Mouse (Mus musculus) liver, embryonic 14.5 days (tissue): ENCODE measurements around the gene Serpine2. TPM values are rescaled to one million over a fixed set of nuclear protein-coding genes. Genes with fewer than 3 reads are reported as not detected.
A peak's percentile ranks its signal among the peaks of the same experiment; 100 is the strongest.

Experiments
- ATAC-seq: fragments of 200-750 bp; cut with Nextera tagmentation; 2 replicates; pipeline ENCODE4 v1.8.0; 2017; ENCODE audit warnings: moderate number of reproducible peaks, mild to moderate bottlenecking, moderate library complexity; ENCODE audit not compliant: insufficient read depth
- DNase-seq, 3 experiments: peaks; one replicate each; pipeline ENCODE4 v3.0.0-alpha.2; 2012 to 2013; ENCODE audit warnings: low read depth in 3 of 3, low spot score in 3 of 3
- H3K27ac ChIP-seq: fragments of 300-500 bp; sonication (generic); 2 replicates; pipeline ENCODE4 v1.5.1; 2014; ENCODE audit warnings: moderate library complexity, mild to moderate bottlenecking, control low read depth, inconsistent platforms
- H3K27me3 ChIP-seq: fragments of 300-500 bp; sonication (generic); 2 replicates; pipeline ENCODE4 v1.6.1; 2014; ENCODE audit warnings: mild to moderate bottlenecking, low read length, moderate library complexity; ENCODE audit not compliant: control insufficient read depth, insufficient read depth
- H3K36me3 ChIP-seq: fragments of 300-500 bp; sonication (generic); replicated peaks from 2 replicates; pipeline ENCODE4 v1.6.1; 2014; ENCODE audit warnings: low read depth; ENCODE audit not compliant: control insufficient read depth, insufficient read depth
- H3K4me1 ChIP-seq, 2 experiments: fragments of 200-500 bp in 1 of 2; fragments of 300-500 bp in 1 of 2; sonication (generic) in 1 of 2; replicated peaks; 2 replicates each; pipeline ENCODE4 v1.6.1; 2012 to 2014; ENCODE audit warnings: antibody characterized with exemption in 1 of 2, inconsistent platforms in 1 of 2, low read length in 1 of 2; ENCODE audit not compliant: control insufficient read depth in 2 of 2, insufficient read depth in 2 of 2
- H3K4me2 ChIP-seq: fragments of 300-500 bp; sonication (generic); 2 replicates; pipeline ENCODE4 v1.6.1; 2014; ENCODE audit warnings: low read depth, mild to moderate bottlenecking, control low read depth, moderate library complexity
- H3K4me3 ChIP-seq, 2 experiments: fragments of 200-500 bp in 1 of 2; fragments of 300-500 bp in 1 of 2; sonication (generic) in 1 of 2; 2 replicates each; pipeline ENCODE4 v1.5.1; 2012 to 2014; ENCODE audit warnings: low read depth in 2 of 2, low read length in 2 of 2, mild to moderate bottlenecking in 2 of 2, control low read depth in 1 of 2, inconsistent platforms in 1 of 2, moderate library complexity in 1 of 2; ENCODE audit not compliant: insufficient read depth in 1 of 2
- H3K9ac ChIP-seq: fragments of 300-500 bp; sonication (generic); replicated peaks from 2 replicates; pipeline ENCODE4 v1.6.1; 2014; ENCODE audit warnings: mild to moderate bottlenecking, control low read depth, moderate library complexity
- H3K9me3 ChIP-seq: fragments of 300-500 bp; sonication (generic); 2 replicates; pipeline ENCODE4 v1.6.1; 2016; ENCODE audit warnings: low read length, mixed read lengths; ENCODE audit not compliant: control insufficient read depth
- CTCF ChIP-seq: IDR thresholded peaks from 2 replicates; pipeline ENCODE4 v1.5.1; 2016; ENCODE audit warnings: antibody characterized with exemption, low read depth, control low read depth
- EP300 ChIP-seq: IDR thresholded peaks from 2 replicates; pipeline ENCODE4 v1.6.1; 2016; ENCODE audit warnings: antibody characterized with exemption, low read depth
- WGBS: fragments of 180-500 bp; shearing (Covaris S2); extraction: QIAGEN DNeasy Blood & Tissue Kit; methylation state at CpG from one replicate; pipeline ENCODE4 v1.1.7; 2014; ENCODE audit not compliant: insufficient replicate concordance; 5-methylcytosine and 5-hydroxymethylcytosine counted together
- polyA plus RNA-seq, 2 experiments: library from polyadenylated mRNA; depleted of rRNA in 1 of 2; stranded (reverse) in 1 of 2; unstranded in 1 of 2; fragments of >200 nt; fragmentation: Nextera tagmentation in 1 of 2; extraction: Ambion mirVana in 1 of 2; gene quantifications; 2 replicates each; pipeline versions ENCODE4 v1.2.1 to v1.2.3; 2012 to 2014

The Serpine2 gene
- polyA plus RNA-seq, 2 experiments = 2.9 to 5.9 TPM

DNA sequence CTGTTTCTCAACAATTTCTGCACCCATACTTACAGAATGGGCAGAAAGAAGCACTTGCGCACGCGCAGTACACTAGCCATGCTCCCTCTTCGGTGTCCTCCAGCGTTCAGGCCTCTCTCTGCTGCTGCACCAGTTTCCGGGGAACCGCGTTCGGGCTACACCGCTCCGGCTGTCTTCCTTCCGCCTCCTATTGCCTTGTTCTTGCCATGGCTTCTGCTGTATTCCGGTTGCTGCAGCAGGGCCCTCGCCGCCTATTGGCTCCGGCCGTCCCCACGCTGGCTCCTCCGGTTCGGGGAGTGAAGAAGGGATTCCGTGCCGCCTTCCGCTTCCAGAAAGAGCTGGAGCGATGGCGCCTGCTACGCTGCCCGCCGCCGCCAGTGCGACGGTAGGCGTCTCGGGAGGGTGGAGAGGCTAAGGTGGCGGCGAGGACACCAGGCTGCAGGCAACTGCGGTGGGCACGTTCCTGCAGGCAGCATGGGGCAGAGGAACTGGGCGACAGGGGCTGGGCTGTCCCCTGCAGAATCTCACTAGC, 85.0 kb downstream of the Serpine2 start, which contains the start of the genes Mrpl44 and Wdfy1:
TSS of gene Mrpl44 (plus strand) at position 92 of the 532 bp plus-strand sequence.
TSS of gene Wdfy1 (minus strand) at position 217 of the 532 bp plus-strand sequence.
- no peaks in the 10 kb centered on the region for H3K27me3 ChIP-seq
- H3K4me1 ChIP-seq = no peaks in the 10 kb centered on the region; a peak in 1 of 4 replicates
- peak within 1 kb of the TSS; percentile 86 to 88 for H3K4me3 ChIP-seq
- H3K9ac ChIP-seq = peak within 1 kb of the TSS; percentile 87
- ATAC-seq (peak; percentile 99), DNase-seq (peak; percentile 81 to 86 (median 81))
- under 1% methylated on average over 38 of the region's 38 CpGs for WGBS
- H3K9me3 ChIP-seq = no peaks in the 10 kb centered on the region
- H3K4me2 ChIP-seq = peak within 1 kb of the TSS; percentile 75
- peaks cover 10% of the 10 kb centered on the region for H3K36me3 ChIP-seq
- peak within 1 kb of the TSS; percentile 6 for H3K27ac ChIP-seq
- TF ChIP-seq CTCF (peak; percentile 42), EP300 (no peak)

DNA sequence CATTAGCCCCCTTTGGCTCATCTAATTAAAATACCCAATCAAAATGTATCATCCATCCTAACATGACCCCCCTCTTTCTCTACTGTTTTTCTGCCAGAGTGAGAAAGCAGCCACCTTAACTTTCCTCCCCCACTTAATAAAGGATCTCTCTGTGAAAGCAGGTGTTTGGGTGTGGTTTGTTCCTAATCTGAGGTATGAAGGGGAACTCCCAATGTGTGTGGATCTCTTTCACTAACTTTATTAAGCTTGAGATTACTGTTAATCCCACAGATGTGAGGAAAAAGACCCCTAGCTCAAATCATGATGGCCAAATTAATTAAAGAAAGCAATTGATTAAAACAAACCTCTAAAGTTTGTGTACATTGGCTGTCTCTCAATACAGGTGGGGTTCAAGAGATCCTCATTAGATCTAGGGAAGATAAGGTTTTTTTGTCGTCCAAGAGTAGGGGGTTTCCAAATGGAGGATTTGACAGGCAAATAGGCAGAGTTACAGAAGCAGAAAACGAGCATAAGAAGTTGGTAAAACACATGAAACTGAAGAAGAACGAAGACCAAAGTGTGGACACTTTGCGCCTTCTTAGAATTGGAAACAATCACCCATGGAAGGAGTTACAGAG, 86.7 kb downstream of the Serpine2 start:
- H3K27ac ChIP-seq = no peak overlapping the region
- no peaks in the 10 kb centered on the region; a peak in 1 of 4 replicates for H3K4me1 ChIP-seq
- no peak overlapping the region for H3K9ac ChIP-seq
- H3K27me3 ChIP-seq = no peaks in the 10 kb centered on the region
- peaks cover 2% of the 10 kb centered on the region for H3K36me3 ChIP-seq
- no peaks in the 10 kb centered on the region for H3K9me3 ChIP-seq
- H3K4me3 ChIP-seq = no peak overlapping the region
- no peak for TF ChIP-seq CTCF
- no peak for TF ChIP-seq EP300
- no peak overlapping the region for H3K4me2 ChIP-seq
- WGBS = 55% methylated on average over 4 of the region's 4 CpGs
- ATAC-seq = no peak
- DNase-seq = no peak

DNA sequence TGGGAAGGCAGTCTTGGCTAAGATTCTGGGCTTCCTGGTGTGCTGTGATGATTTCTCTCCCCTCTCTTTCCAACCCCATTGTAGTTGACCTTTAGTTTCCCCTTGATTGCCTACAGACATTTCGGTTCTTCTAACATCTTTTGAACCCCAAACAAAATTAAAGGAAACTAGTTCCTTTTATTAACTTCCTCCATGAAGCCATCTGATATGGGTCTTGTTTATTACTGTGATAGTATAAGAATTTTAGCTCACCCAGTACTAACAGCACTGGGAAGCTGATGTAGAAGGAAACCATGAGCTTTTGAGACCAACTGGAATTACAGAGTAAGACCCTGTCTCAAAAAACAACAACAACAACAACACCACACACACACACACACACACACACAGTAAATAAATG, 92.7 kb downstream of the Serpine2 start:
- no peaks in the 10 kb centered on the region for H3K36me3 ChIP-seq
- no peak overlapping the region for H3K4me2 ChIP-seq
- no peak for TF ChIP-seq CTCF
- no peak for TF ChIP-seq EP300
- ATAC-seq (no peak), DNase-seq (no peak)
- WGBS = 18% methylated on average over 1 of the region's 1 CpGs
- no peaks in the 10 kb centered on the region for H3K27me3 ChIP-seq
- no peak overlapping the region for H3K4me3 ChIP-seq
- no peaks in the 10 kb centered on the region for H3K9me3 ChIP-seq
- no peak overlapping the region for H3K9ac ChIP-seq
- H3K27ac ChIP-seq = no peak overlapping the region
- H3K4me1 ChIP-seq = peaks cover 0 to under 1% of the 10 kb centered on the region in 2 experiments; a peak in 1 of 4 replicates

DNA sequence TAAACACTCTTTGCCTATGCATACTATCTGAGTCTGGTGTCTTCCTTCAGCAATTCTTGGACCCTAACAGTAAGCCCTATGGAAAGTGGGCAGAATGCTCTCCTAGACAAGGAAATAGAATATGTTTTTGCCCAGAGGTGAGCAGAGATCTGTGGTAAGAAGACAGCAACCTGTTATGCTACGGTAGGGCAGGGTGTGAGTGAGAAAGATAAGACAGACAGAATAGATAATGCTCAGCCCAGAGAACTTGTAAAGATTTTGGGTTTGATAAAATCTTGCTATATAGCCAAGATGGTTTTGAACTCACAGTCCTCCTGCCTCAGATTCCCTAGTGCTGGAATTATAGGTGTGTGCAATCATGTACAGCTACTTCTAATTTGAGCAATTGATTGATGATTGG, 96.5 kb downstream of the Serpine2 start:
- WGBS = 22% methylated on average over 1 of the region's 1 CpGs

DNA sequence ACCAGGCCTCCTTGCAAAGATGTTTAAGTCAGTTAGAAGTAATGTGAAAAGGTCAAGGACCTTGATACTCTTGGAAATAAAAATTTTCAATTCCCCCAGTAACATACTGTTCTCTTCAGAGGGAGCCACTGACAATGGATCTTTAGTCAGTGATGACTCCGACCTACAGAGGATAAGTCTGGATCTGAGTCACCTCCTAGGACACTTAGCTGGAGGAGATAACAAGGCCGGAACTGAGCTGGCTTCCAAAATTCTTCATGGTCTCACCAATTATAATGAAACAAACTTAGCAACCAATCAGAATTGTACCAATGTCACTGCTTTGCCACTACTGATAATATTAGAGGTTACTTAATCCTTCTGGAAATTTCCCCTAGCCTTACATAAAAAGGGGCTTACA, 96.9 kb downstream of the Serpine2 start:
- Histone ChIP-seq H3K36me3 (no peaks in the 10 kb centered on the region), H3K9ac (no peak overlapping the region), H3K27ac (no peak overlapping the region), H3K4me3 (no peak overlapping the region), H3K4me1 (peaks cover 16 to 20% of the 10 kb centered on the region in 2 experiments), H3K27me3 (no peaks in the 10 kb centered on the region), H3K4me2 (no peak overlapping the region), H3K9me3 (no peaks in the 10 kb centered on the region)
- DNase-seq = no peak
- no peak for ATAC-seq
- TF ChIP-seq EP300 (no peak), CTCF (no peak)
- 78% methylated on average over 2 of the region's 2 CpGs for WGBS

More for the DNA sequence above, 96.5 kb downstream of the Serpine2 start:
- no peak overlapping the region for H3K9ac ChIP-seq
- H3K4me1 ChIP-seq = peaks cover 16 to 20% of the 10 kb centered on the region in 2 experiments
- H3K4me3 ChIP-seq = no peak overlapping the region
- DNase-seq (no peak), ATAC-seq (no peak)
- TF ChIP-seq EP300 = no peak
- TF ChIP-seq CTCF = no peak
- H3K27ac ChIP-seq = no peak overlapping the region
- no peaks in the 10 kb centered on the region for H3K9me3 ChIP-seq
- H3K36me3 ChIP-seq = no peaks in the 10 kb centered on the region
- H3K27me3 ChIP-seq = no peaks in the 10 kb centered on the region
- no peak overlapping the region for H3K4me2 ChIP-seq
